Mouse (Mus musculus) heart, embryonic 13.5 days (tissue): ENCODE results near the gene Arap1. TPM values are rescaled to one million over a fixed set of nuclear protein-coding genes. Genes with fewer than 3 reads are reported as not detected.

Experiments used
- ATAC-seq: fragments of 200-750 bp; cut with Nextera tagmentation; 2 replicates; pipeline ENCODE4 v1.8.0; 2017; ENCODE audit warnings: moderate TSS enrichment; ENCODE audit not compliant: insufficient number of reproducible peaks, low FRiP score, low TSS enrichment; ENCODE audit errors: extremely low read depth
- H3K27ac ChIP-seq: fragments of 300-500 bp; sonication (generic); replicated peaks from 2 replicates; pipeline ENCODE4 v1.5.1; 2015; ENCODE audit warnings: moderate library complexity, mild to moderate bottlenecking, inconsistent platforms
- H3K27me3 ChIP-seq: fragments of 300-500 bp; sonication (generic); replicated peaks from 2 replicates; pipeline ENCODE4 v1.6.1; 2015; ENCODE audit warnings: mild to moderate bottlenecking, inconsistent platforms
- H3K36me3 ChIP-seq: fragments of 300-500 bp; sonication (generic); 2 replicates; pipeline ENCODE4 v1.6.1; 2015; ENCODE audit warnings: mild to moderate bottlenecking, inconsistent platforms
- H3K4me1 ChIP-seq: fragments of 300-500 bp; sonication (generic); 2 replicates; pipeline ENCODE4 v1.6.1; 2015; ENCODE audit warnings: inconsistent platforms
- H3K4me2 ChIP-seq: fragments of 300-500 bp; sonication (generic); 2 replicates; pipeline ENCODE4 v1.6.1; 2015; ENCODE audit warnings: inconsistent platforms, mild to moderate bottlenecking, moderate library complexity
- H3K4me3 ChIP-seq: fragments of 300-500 bp; sonication (generic); 2 replicates; pipeline ENCODE4 v1.5.1; 2015; ENCODE audit warnings: moderate library complexity, mild to moderate bottlenecking, inconsistent platforms
- H3K9ac ChIP-seq: fragments of 300-500 bp; sonication (generic); 2 replicates; pipeline ENCODE4 v1.6.1; 2015; ENCODE audit warnings: inconsistent platforms, mild to moderate bottlenecking, moderate library complexity
- H3K9me3 ChIP-seq: fragments of 300-500 bp; sonication (generic); 2 replicates; pipeline ENCODE4 v1.6.1; 2016; ENCODE audit warnings: inconsistent platforms
- WGBS: fragments of 180-500 bp; shearing (Covaris S2); methylation state at CpG from one replicate; pipeline ENCODE4 v1.1.7; 2015; ENCODE audit warnings: mixed read lengths; 5-methylcytosine and 5-hydroxymethylcytosine counted together
- polyA plus RNA-seq: library from polyadenylated mRNA; unstranded; fragments of >200 nt; fragmentation: Nextera tagmentation; extraction: Ambion mirVana; gene quantifications from 2 replicates; pipeline ENCODE4 v1.2.1, GENCODE M21; 2015

The Arap1 gene
- polyA plus RNA-seq, 1 experiment from 2014 or later, result 26.3 TPM

GRCm38 (mm10) chr7:101381512-101381911 is 33.6 kb downstream of the Arap1 start:
- peaks cover 59% of the 10 kb centered on the region for H3K4me1 ChIP-seq
- H3K4me3 ChIP-seq, result no peak overlapping the region
- ATAC-seq, result no peak
- H3K4me2 ChIP-seq, result no peak overlapping the region
- H3K36me3 ChIP-seq, result no peaks in the 10 kb centered on the region
- H3K27ac ChIP-seq, result no peak overlapping the region
- no peaks in the 10 kb centered on the region for H3K9me3 ChIP-seq
- no peaks in the 10 kb centered on the region for H3K27me3 ChIP-seq
- no peak overlapping the region for H3K9ac ChIP-seq
- 81% methylated on average over 6 of the region's 6 CpGs for WGBS

DNA sequence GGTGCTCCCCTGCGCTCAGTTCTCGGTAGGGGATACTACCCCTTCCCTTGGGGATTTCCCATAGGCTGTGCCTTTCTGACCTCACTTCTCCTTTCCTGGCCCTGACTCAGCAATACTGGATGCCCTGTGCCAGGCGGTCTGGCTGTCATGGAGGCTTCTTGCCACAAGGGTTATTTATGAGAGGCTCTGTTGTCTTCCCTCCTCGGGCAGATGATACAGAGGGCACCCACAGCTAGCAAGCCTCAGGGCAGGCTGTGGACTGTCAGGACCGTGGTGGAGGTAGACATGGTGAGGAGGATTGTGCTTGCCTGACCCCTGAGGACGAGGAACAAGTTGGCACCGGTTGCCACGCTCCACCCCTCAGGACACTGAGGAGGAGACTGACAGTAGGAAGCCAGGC is 34.5 kb downstream of the Arap1 start:
- H3K9me3 ChIP-seq, result no peaks in the 10 kb centered on the region
- no peak overlapping the region for H3K4me3 ChIP-seq
- no peak overlapping the region for H3K27ac ChIP-seq
- H3K4me2 ChIP-seq, result no peak overlapping the region
- no peak for ATAC-seq
- H3K27me3 ChIP-seq, result no peaks in the 10 kb centered on the region
- peaks cover 6% of the 10 kb centered on the region; the same call in 1 of the 2 replicates for H3K36me3 ChIP-seq
- H3K4me1 ChIP-seq, result peaks cover 55% of the 10 kb centered on the region
- WGBS, result 63% methylated on average over 8 of the region's 8 CpGs
- no peak overlapping the region for H3K9ac ChIP-seq

DNA sequence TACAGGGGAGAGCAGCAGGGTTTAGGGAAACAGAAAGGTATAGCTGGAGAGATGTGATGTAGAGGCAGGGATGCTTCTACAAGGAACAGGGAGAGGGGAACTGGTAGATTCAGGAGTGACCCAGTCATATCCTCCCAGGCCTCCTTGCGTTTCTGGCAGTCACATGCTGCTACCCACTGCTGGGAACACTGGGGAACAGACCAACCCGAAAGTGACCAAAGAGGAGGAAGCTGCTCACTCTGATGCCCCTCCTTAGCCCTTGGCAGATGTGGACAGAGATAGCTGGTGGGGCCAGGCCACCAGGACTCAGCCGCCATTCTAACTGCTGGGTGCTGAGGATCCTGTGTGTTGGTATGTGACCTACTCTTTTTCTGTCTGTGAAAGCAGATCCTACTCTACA is 35.9 kb downstream of the Arap1 start:
- no peak overlapping the region for H3K4me2 ChIP-seq
- H3K27ac ChIP-seq, result no peak overlapping the region
- 63% methylated on average over 3 of the region's 3 CpGs for WGBS
- peaks cover 20% of the 10 kb centered on the region for H3K36me3 ChIP-seq
- H3K9me3 ChIP-seq, result no peaks in the 10 kb centered on the region
- no peak overlapping the region for H3K9ac ChIP-seq
- ATAC-seq, result no peak
- H3K27me3 ChIP-seq, result 0 out of 2 replicates have a peak, but pooled peaks cover 4% of the 10 kb centered on the region
- peaks cover 44% of the 10 kb centered on the region for H3K4me1 ChIP-seq
- no peak overlapping the region for H3K4me3 ChIP-seq

DNA sequence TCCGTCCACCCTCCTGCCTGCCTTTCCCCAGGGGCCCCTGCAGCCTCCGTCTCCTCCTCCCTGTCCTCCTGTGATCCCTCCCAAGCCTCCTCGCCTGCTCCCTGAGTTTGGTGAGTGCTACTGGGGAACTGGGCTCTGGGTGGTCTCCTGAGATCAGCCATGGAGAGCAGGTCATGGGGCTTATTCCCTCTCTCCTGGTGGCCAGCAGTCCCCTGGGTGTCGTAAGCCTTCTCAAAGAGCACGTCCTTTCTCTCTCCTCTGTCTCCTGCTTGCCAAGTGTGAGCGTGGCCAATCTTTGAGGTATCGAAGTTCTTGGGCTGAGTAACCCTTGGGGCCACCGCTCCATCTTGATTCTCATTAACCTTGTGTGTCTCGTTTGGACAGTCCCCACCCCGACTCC is 37.1 kb downstream of the Arap1 start:
- Histone ChIP-seq H3K9ac (peak overlapping the region; percentile 54; the same call in 1 of the 2 replicates), H3K9me3 (no peaks in the 10 kb centered on the region), H3K36me3 (peaks cover 23% of the 10 kb centered on the region), H3K4me2 (no peak overlapping the region), H3K27me3 (0 out of 2 replicates have a peak, but pooled peaks cover 4% of the 10 kb centered on the region), H3K4me3 (no peak overlapping the region), H3K4me1 (peaks cover 44% of the 10 kb centered on the region), H3K27ac (0 out of 2 replicates have a peak overlapping the region, but pooled peaks have one; percentile 17)
- WGBS, result 64% methylated on average over 10 of the region's 10 CpGs
- no peak for ATAC-seq

GRCm38 (mm10) chr7:101385331-101385733 is 37.5 kb downstream of the Arap1 start:
- ATAC-seq, result no peak
- peak overlapping the region; percentile 28; the same call in 1 of the 2 replicates for H3K4me2 ChIP-seq
- peaks cover 23% of the 10 kb centered on the region for H3K36me3 ChIP-seq
- H3K4me3 ChIP-seq, result no peak overlapping the region
- H3K9me3 ChIP-seq, result no peaks in the 10 kb centered on the region
- H3K27me3 ChIP-seq, result 0 out of 2 replicates have a peak, but pooled peaks cover 4% of the 10 kb centered on the region
- H3K27ac ChIP-seq, result peak overlapping the region; percentile 31; the same call in 1 of the 2 replicates
- WGBS, result 47% methylated on average over 6 of the region's 6 CpGs
- peak overlapping the region; percentile 48; the same call in 1 of the 2 replicates for H3K9ac ChIP-seq
- H3K4me1 ChIP-seq, result peaks cover 47% of the 10 kb centered on the region

GRCm38 (mm10) chr7:101385866-101386452 is 38.1 kb downstream of the Arap1 start:
- Histone ChIP-seq H3K4me1 (peaks cover 53% of the 10 kb centered on the region), H3K27ac (0 out of 2 replicates have a peak overlapping the region, but pooled peaks have one; percentile 31), H3K4me3 (no peak overlapping the region), H3K4me2 (peak overlapping the region; percentile 28), H3K9ac (peak overlapping the region; percentile 48; the same call in 1 of the 2 replicates), H3K27me3 (0 out of 2 replicates have a peak, but pooled peaks cover 4% of the 10 kb centered on the region), H3K9me3 (no peaks in the 10 kb centered on the region), H3K36me3 (peaks cover 23% of the 10 kb centered on the region)
- no peak for ATAC-seq
- WGBS, result 48% methylated on average over 10 of the region's 10 CpGs

- H3K4me3 ChIP-seq, result no peak overlapping the region
- peaks cover 80% of the 10 kb centered on the region for H3K4me1 ChIP-seq
- 0 out of 2 replicates have a peak overlapping the region, but pooled peaks have one; percentile 37 for H3K27ac ChIP-seq
- no peak for ATAC-seq
- H3K9ac ChIP-seq, result no peak overlapping the region
- no peak overlapping the region for H3K4me2 ChIP-seq
- 0 out of 2 replicates have a peak, but pooled peaks cover 4% of the 10 kb centered on the region for H3K27me3 ChIP-seq
- peaks cover 23% of the 10 kb centered on the region for H3K36me3 ChIP-seq
- 28% methylated on average over 6 of the region's 6 CpGs for WGBS
- H3K9me3 ChIP-seq, result no peaks in the 10 kb centered on the region
Measured at GRCm38 (mm10) chr7:101389256-101389655, 41.4 kb downstream of the Arap1 start.

- no peak for ATAC-seq
- 70% methylated on average over 4 of the region's 4 CpGs for WGBS
- no peak overlapping the region for H3K4me2 ChIP-seq
- H3K9me3 ChIP-seq, result no peaks in the 10 kb centered on the region
- peaks cover 71% of the 10 kb centered on the region for H3K4me1 ChIP-seq
- 0 out of 2 replicates have a peak, but pooled peaks cover 4% of the 10 kb centered on the region for H3K27me3 ChIP-seq
- no peak overlapping the region for H3K4me3 ChIP-seq
- peak overlapping the region; percentile 3 for H3K9ac ChIP-seq
- H3K27ac ChIP-seq, result peak overlapping the region; percentile 86
- peaks cover 31% of the 10 kb centered on the region for H3K36me3 ChIP-seq
Measured at GRCm38 (mm10) chr7:101391909-101392479, 44.1 kb downstream of the Arap1 start.

- 0 out of 2 replicates have a peak, but pooled peaks cover 4% of the 10 kb centered on the region for H3K27me3 ChIP-seq
- peak overlapping the region; percentile 3 for H3K9ac ChIP-seq
- no peak overlapping the region for H3K4me2 ChIP-seq
- H3K9me3 ChIP-seq, result no peaks in the 10 kb centered on the region
- peak overlapping the region; percentile 86 for H3K27ac ChIP-seq
- H3K4me1 ChIP-seq, result peaks cover 74% of the 10 kb centered on the region
- peaks cover 33% of the 10 kb centered on the region for H3K36me3 ChIP-seq
- no peak for ATAC-seq
- WGBS, result 26% methylated on average over 4 of the region's 4 CpGs
- H3K4me3 ChIP-seq, result no peak overlapping the region
Measured at GRCm38 (mm10) chr7:101393015-101393414, 45.1 kb downstream of the Arap1 start.

- Histone ChIP-seq H3K9ac (peak overlapping the region; percentile 73), H3K4me3 (peak overlapping the region; percentile 41)
Measured at GRCm38 (mm10) chr7:101393694-101394504, 46.0 kb downstream of the Arap1 start.

DNA sequence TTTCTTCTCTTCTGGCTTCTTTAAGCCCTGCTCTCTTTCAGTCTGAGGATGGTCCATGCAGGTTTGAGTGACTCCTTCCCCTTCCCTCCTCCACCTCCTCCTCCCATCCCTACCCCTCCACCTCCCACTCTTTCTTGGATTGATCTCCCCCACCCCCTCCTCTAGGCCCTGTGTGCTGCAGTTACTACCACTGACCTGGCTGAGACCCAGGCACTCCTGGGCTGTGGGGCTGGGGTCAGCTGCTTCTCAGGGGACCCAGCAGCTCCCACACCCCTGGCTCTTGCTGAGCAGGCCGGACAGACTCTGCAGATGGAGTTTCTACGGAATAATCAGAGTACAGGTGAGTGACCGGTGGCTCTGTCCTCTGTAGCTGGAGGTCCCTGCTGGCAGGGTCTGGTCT is 46.7 kb downstream of the Arap1 start:
- no peak for ATAC-seq
- H3K9me3 ChIP-seq, result no peaks in the 10 kb centered on the region
- peaks cover 37% of the 10 kb centered on the region for H3K36me3 ChIP-seq
- peak overlapping the region; percentile 61 for H3K4me2 ChIP-seq
- H3K4me3 ChIP-seq, result peak overlapping the region; percentile 41
- H3K4me1 ChIP-seq, result peaks cover 64% of the 10 kb centered on the region
- peak overlapping the region; percentile 86 for H3K27ac ChIP-seq
- WGBS, result 67% methylated on average over 3 of the region's 3 CpGs
- H3K9ac ChIP-seq, result peak overlapping the region; percentile 73
- H3K27me3 ChIP-seq, result no peaks in the 10 kb centered on the region

More at GRCm38 (mm10) chr7:101393694-101394504, 46.0 kb downstream of the Arap1 start:
- peaks cover 70% of the 10 kb centered on the region for H3K4me1 ChIP-seq
- H3K9me3 ChIP-seq, result no peaks in the 10 kb centered on the region
- peak overlapping the region; percentile 86 for H3K27ac ChIP-seq
- ATAC-seq, result peak; percentile 44; the same call in 1 of the 2 replicates
- H3K27me3 ChIP-seq, result no peaks in the 10 kb centered on the region
- peak overlapping the region; percentile 61 for H3K4me2 ChIP-seq
- WGBS, result 39% methylated on average over 8 of the region's 8 CpGs
- peaks cover 33% of the 10 kb centered on the region for H3K36me3 ChIP-seq
